Mouse (Mus musculus): ENCODE data around the gene Wfdc15a. TPM values are rescaled to one million over a fixed set of nuclear protein-coding genes. Genes with fewer than 3 reads are reported as not detected.

Gene Wfdc15a
- polyA plus RNA-seq (2014; fragmentation: Nextera tagmentation; extraction: Ambion mirVana), result not detected in 2 replicates

DNA sequence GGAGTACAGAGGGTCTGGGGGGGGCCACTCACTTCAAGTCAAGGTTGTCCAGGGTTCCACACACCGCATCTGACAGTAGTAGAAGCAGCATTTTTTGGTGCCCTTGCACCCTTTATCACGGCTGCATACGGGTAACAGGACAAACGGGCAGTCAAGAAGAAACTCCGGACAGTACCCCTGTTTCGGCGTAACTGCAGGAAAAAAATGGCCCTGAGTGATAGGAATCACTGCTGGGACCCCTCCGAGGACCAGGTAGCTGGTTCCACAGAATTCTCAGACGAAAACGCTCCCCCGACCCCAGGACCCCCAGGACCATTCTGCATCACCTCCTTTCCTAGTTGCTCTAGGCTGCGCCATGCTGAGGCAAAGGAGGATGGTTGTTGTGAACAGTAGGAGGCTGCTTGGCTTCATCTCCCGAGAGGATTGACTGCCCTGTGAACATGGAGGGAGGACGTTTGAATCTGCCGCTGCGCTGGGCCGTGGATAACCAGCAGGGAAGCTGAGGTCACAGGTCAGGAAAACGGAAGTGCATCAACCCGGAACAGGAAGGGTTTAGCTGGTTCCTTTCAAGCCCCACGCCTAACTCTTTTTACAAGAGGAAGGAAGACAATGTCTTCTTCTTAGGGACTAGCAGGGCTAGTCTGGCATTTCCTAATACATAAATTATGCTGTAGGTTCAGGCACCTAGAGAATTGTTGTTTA, at the start of gene Wfdc15a:
Gene Wfdc15a (minus strand): TSS at position 505 of the 702 bp plus-strand sequence.
- H3K36me3 ChIP-seq (ENCODE audit: control insufficient read depth, insufficient read depth, low read length), result no peaks in the 10 kb centered on the region
- ATAC-seq (ENCODE audit: low read depth), result no peak
- H3K4me3 ChIP-seq (ENCODE audit: low read depth, low read length), result no peak within 1 kb of the TSS
- no peak within 1 kb of the TSS for H3K9ac ChIP-seq (ENCODE audit: low read depth, low read length)
- H3K4me2 ChIP-seq (ENCODE audit: low read depth, low read length), result no peak within 1 kb of the TSS
- no peak within 1 kb of the TSS for H3K27ac ChIP-seq (replicated peaks; ENCODE audit: low read depth, low read length)
- DNase-seq (ENCODE audit: low spot score), result no peak
- no peaks in the 10 kb centered on the region for H3K4me1 ChIP-seq (ENCODE audit: control insufficient read depth, insufficient read depth, low read length)
- WGBS, result 72% methylated on average over 20 of the region's 20 CpGs
- no peaks in the 10 kb centered on the region for H3K9me3 ChIP-seq (ENCODE audit: control insufficient read depth, low read length)
- H3K27me3 ChIP-seq (replicated peaks; ENCODE audit: control insufficient read depth, insufficient read depth, low read length), result no peaks in the 10 kb centered on the region

DNA sequence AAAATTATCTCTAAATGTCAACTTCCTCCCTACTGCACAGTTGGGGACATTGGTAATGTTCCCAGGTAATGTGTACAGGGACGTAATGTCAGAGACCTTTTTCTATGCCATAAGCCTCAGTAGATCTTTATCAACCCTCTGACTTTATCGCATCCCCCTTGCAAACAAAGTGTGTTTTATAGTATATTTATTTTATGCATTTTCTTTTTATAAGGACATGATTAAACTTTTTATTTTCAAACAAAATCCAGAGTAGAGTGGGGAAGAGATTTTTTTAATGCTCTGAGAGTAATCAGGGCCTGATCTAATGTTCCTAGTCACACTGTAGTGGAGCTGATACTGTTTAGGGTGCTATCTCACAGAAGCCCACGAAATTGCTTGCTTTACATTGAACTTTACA, 38.4 kb upstream of the Wfdc15a start, which contains the start of gene Svs2:
Gene Svs2 (minus strand): TSS at position 101 of the 400 bp plus-strand sequence.
- H3K36me3 ChIP-seq (ENCODE audit: control insufficient read depth, insufficient read depth, low read length), result no peaks in the 10 kb centered on the region
- no peaks in the 10 kb centered on the region for H3K9me3 ChIP-seq (ENCODE audit: control insufficient read depth, low read length)
- DNase-seq (ENCODE audit: low spot score), result no peak
- no peak within 1 kb of the TSS for H3K27ac ChIP-seq (replicated peaks; ENCODE audit: low read depth, low read length)
- no peak for ATAC-seq (ENCODE audit: low read depth)
- H3K4me2 ChIP-seq (ENCODE audit: low read depth, low read length), result no peak within 1 kb of the TSS
- H3K4me3 ChIP-seq (ENCODE audit: low read depth, low read length), result no peak within 1 kb of the TSS
- no peaks in the 10 kb centered on the region for H3K27me3 ChIP-seq (replicated peaks; ENCODE audit: control insufficient read depth, insufficient read depth, low read length)
- no peak within 1 kb of the TSS for H3K9ac ChIP-seq (ENCODE audit: low read depth, low read length)
- no peaks in the 10 kb centered on the region for H3K4me1 ChIP-seq (ENCODE audit: control insufficient read depth, insufficient read depth, low read length)
- WGBS, result 82% methylated on average over 3 of the region's 3 CpGs

DNA sequence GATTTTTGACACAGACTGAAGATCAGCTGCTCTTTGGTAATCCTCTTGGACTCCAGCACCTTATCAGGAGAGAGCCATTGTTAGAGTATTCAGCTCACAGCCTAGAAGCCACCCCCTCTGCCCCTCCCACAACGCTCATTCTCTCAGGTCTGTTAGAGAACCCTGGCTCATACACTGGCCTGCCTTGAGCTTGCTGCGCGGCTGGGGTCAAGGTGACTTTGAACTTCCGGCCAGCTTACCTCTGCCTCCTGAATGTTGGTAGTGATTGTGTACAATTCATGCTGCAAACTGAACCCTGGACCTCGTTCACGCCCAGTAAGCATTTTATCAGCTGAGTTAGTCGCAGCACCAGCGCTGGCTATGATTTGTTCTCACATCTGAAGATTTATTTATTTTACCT, 32.7 kb upstream of the Wfdc15a start:
- Histone ChIP-seq H3K9ac (ENCODE audit: low read depth, low read length) (no peak overlapping the region), H3K4me2 (ENCODE audit: low read depth, low read length) (no peak overlapping the region), H3K4me3 (ENCODE audit: low read depth, low read length) (no peak overlapping the region), H3K27ac (replicated peaks; ENCODE audit: low read depth, low read length) (no peak overlapping the region), H3K27me3 (replicated peaks; ENCODE audit: control insufficient read depth, insufficient read depth, low read length) (no peaks in the 10 kb centered on the region), H3K4me1 (ENCODE audit: control insufficient read depth, insufficient read depth, low read length) (no peaks in the 10 kb centered on the region), H3K9me3 (ENCODE audit: control insufficient read depth, low read length) (no peaks in the 10 kb centered on the region), H3K36me3 (ENCODE audit: control insufficient read depth, insufficient read depth, low read length) (no peaks in the 10 kb centered on the region)
- WGBS, result 85% methylated on average over 8 of the region's 8 CpGs
- ATAC-seq (ENCODE audit: low read depth) (no peak), DNase-seq (ENCODE audit: low spot score) (no peak)

DNA sequence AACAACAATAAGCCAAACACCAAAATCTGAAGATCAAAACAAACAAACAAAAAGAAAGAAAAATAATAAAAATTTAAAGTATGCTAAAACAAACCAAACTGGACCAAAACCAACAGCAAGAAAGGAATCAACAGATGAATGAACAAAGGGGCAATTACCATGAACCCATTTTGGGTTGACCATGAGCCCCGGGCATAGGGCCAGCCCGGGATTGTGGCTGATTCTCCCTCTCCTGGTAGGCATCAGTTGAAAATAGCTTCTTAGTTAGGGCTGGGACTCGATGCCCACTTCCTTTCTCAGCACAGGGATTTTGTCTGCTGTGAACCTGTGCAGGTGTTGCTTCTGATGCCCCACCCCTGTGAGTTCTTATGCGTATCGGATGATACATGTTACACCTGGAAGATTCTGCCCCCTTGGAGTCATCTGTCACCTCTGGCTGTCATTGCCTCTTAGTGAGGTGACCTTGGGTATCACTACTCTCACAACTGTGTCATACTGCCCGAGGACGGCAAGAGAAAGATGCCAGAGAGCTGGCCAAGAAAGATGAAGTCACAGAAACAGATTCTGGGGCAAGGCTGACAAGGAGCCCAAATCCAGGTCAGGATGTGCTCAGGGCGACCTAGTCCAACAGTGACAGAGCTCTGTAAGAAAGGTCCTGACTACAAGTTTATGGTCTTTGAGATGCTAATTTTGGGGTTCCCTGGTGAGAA, 28.6 kb upstream of the Wfdc15a start:
- 87% methylated on average over 8 of the region's 8 CpGs for WGBS
- no peaks in the 10 kb centered on the region for H3K27me3 ChIP-seq (replicated peaks; ENCODE audit: control insufficient read depth, insufficient read depth, low read length)
- H3K4me3 ChIP-seq (ENCODE audit: low read depth, low read length), result no peak overlapping the region
- H3K4me2 ChIP-seq (ENCODE audit: low read depth, low read length), result no peak overlapping the region
- no peak for ATAC-seq (ENCODE audit: low read depth)
- no peak overlapping the region for H3K27ac ChIP-seq (replicated peaks; ENCODE audit: low read depth, low read length)
- H3K9ac ChIP-seq (ENCODE audit: low read depth, low read length), result no peak overlapping the region
- no peaks in the 10 kb centered on the region for H3K36me3 ChIP-seq (ENCODE audit: control insufficient read depth, insufficient read depth, low read length)
- H3K9me3 ChIP-seq (ENCODE audit: control insufficient read depth, low read length), result no peaks in the 10 kb centered on the region
- DNase-seq (ENCODE audit: low spot score), result no peak
- no peaks in the 10 kb centered on the region for H3K4me1 ChIP-seq (ENCODE audit: control insufficient read depth, insufficient read depth, low read length)

DNA sequence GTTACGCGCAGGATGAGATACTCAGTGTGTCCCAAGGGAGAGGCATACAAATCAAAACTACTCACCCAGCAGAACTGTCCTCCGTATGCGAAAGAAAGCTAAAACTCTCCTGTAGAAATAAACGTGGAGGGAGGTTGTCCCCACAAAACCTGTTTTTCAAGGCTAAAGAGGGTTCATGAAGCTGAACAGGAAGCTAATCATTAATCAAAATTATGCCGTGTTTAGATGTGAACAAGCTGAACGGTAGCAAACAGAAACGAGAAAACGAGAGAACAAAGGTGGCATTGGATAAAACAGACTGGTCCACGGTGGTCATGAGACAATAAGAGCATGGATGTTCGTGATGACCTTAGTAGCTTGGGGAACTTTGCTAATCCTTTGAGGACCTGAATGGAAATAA, 21.6 kb upstream of the Wfdc15a start, which contains the start of gene Wfdc15b:
Gene Wfdc15b (minus strand): TSS at position 139 of the 400 bp plus-strand sequence.
- no peak within 1 kb of the TSS for H3K9ac ChIP-seq (ENCODE audit: low read depth, low read length)
- H3K27me3 ChIP-seq (replicated peaks; ENCODE audit: control insufficient read depth, insufficient read depth, low read length), result no peaks in the 10 kb centered on the region
- H3K4me3 ChIP-seq (ENCODE audit: low read depth, low read length), result no peak within 1 kb of the TSS
- H3K4me2 ChIP-seq (ENCODE audit: low read depth, low read length), result no peak within 1 kb of the TSS
- 64% methylated on average over 11 of the region's 11 CpGs for WGBS
- no peak for DNase-seq (ENCODE audit: low spot score)
- no peaks in the 10 kb centered on the region for H3K4me1 ChIP-seq (ENCODE audit: control insufficient read depth, insufficient read depth, low read length)
- no peaks in the 10 kb centered on the region for H3K9me3 ChIP-seq (ENCODE audit: control insufficient read depth, low read length)
- H3K36me3 ChIP-seq (ENCODE audit: control insufficient read depth, insufficient read depth, low read length), result no peaks in the 10 kb centered on the region
- no peak within 1 kb of the TSS for H3K27ac ChIP-seq (replicated peaks; ENCODE audit: low read depth, low read length)
- ATAC-seq (ENCODE audit: low read depth), result no peak

DNA sequence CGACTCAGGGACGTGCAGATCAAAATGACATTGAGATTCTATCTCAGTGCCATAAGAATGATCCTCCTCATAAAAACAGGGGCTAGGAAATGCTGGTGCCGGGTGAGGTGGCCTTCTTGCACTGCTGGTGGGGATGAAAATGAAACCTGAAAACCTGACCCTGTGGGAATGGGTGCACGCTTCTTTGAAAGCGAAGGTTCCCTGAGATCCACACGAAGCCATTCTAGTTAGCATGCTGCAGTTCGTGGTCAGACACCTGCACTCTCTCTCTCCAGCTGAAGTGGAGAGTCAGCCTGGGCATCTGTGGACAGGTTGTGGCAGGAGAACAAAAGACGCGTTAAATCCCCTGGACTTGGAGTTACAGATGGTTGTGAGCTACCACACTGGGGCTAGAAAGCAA, 19.4 kb upstream of the Wfdc15a start:
- WGBS, result 90% methylated on average over 9 of the region's 9 CpGs

DNA sequence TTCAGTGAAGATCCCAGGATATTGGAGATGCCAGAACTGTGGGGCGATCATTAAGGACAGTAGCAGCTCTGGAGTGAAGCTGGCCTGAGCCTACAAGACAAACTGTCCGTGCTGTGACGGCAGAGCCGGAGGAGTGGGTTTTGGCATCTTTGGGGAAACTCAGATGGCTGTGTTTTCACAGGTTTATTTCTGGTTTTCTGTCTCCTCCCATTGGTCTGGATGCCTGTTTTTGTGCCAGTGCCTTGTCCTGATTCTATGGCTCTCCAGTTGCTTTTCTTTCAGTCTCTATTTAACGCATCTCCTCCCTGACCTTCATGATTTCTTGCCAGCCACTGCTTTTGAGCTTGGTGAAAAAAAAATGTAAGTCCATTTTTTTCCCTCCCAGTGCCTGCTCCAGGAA, 12.8 kb upstream of the Wfdc15a start:
- Histone ChIP-seq H3K4me3 (ENCODE audit: low read depth, low read length) (no peak overlapping the region), H3K9ac (ENCODE audit: low read depth, low read length) (no peak overlapping the region), H3K4me2 (ENCODE audit: low read depth, low read length) (no peak overlapping the region), H3K36me3 (ENCODE audit: control insufficient read depth, insufficient read depth, low read length) (no peaks in the 10 kb centered on the region), H3K4me1 (ENCODE audit: control insufficient read depth, insufficient read depth, low read length) (no peaks in the 10 kb centered on the region), H3K27ac (replicated peaks; ENCODE audit: low read depth, low read length) (no peak overlapping the region), H3K9me3 (ENCODE audit: control insufficient read depth, low read length) (no peaks in the 10 kb centered on the region), H3K27me3 (replicated peaks; ENCODE audit: control insufficient read depth, insufficient read depth, low read length) (no peaks in the 10 kb centered on the region)
- DNase-seq (ENCODE audit: low spot score) (no peak), ATAC-seq (ENCODE audit: low read depth) (no peak)
- 88% methylated on average over 5 of the region's 5 CpGs for WGBS

More for the DNA sequence above, 19.4 kb upstream of the Wfdc15a start:
- Histone ChIP-seq H3K36me3 (ENCODE audit: control insufficient read depth, insufficient read depth, low read length) (no peaks in the 10 kb centered on the region), H3K9me3 (ENCODE audit: control insufficient read depth, low read length) (no peaks in the 10 kb centered on the region), H3K4me3 (ENCODE audit: low read depth, low read length) (no peak overlapping the region), H3K4me2 (ENCODE audit: low read depth, low read length) (no peak overlapping the region), H3K9ac (ENCODE audit: low read depth, low read length) (no peak overlapping the region), H3K27me3 (replicated peaks; ENCODE audit: control insufficient read depth, insufficient read depth, low read length) (no peaks in the 10 kb centered on the region), H3K4me1 (ENCODE audit: control insufficient read depth, insufficient read depth, low read length) (no peaks in the 10 kb centered on the region), H3K27ac (replicated peaks; ENCODE audit: low read depth, low read length) (no peak overlapping the region)
- DNase-seq (ENCODE audit: low spot score), result no peak
- ATAC-seq (ENCODE audit: low read depth), result no peak

DNA sequence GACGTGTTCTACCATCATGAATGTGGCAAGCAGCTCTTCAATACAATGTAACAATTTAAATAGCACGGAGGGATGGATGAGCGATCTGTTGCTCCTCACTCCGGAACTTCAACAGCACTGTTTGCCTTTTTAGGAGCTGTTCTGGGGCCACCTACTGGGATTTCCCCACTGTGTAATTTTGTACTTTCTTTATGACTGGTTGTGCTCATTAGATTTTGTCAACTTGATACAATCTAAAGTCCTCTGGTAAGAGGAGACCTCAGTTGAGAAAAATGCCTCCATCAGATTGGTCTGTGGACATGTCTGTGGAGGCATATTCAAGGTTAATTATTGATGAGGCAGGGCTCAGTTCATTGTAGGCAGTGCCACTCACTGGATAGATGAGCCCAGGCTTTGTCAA, 11.0 kb upstream of the Wfdc15a start:
- 87% methylated on average over 4 of the region's 4 CpGs for WGBS
- no peak for DNase-seq (ENCODE audit: low spot score)
- no peaks in the 10 kb centered on the region for H3K36me3 ChIP-seq (ENCODE audit: control insufficient read depth, insufficient read depth, low read length)
- no peaks in the 10 kb centered on the region for H3K27me3 ChIP-seq (replicated peaks; ENCODE audit: control insufficient read depth, insufficient read depth, low read length)
- H3K9me3 ChIP-seq (ENCODE audit: control insufficient read depth, low read length), result no peaks in the 10 kb centered on the region
- no peak overlapping the region for H3K27ac ChIP-seq (replicated peaks; ENCODE audit: low read depth, low read length)
- H3K4me1 ChIP-seq (ENCODE audit: control insufficient read depth, insufficient read depth, low read length), result no peaks in the 10 kb centered on the region
- no peak for ATAC-seq (ENCODE audit: low read depth)
- H3K4me2 ChIP-seq (ENCODE audit: low read depth, low read length), result no peak overlapping the region
- H3K4me3 ChIP-seq (ENCODE audit: low read depth, low read length), result no peak overlapping the region
- no peak overlapping the region for H3K9ac ChIP-seq (ENCODE audit: low read depth, low read length)
